Mouse (Mus musculus): ENCODE results near the gene Ceacam19. TPM values are rescaled to one million over a fixed set of nuclear protein-coding genes. Genes with fewer than 3 reads are reported as not detected.
A peak's percentile ranks its signal among the peaks of the same experiment; 100 is the strongest.
"Not testable (repeated sequence)": the region's sequence is repeated elsewhere in the genome, so short reads cannot be mapped to it uniquely, and the experiment has no call there.

Ceacam19 gene
- polyA plus RNA-seq, 1 experiment from 2014 or later: 0.04 TPM

DNA sequence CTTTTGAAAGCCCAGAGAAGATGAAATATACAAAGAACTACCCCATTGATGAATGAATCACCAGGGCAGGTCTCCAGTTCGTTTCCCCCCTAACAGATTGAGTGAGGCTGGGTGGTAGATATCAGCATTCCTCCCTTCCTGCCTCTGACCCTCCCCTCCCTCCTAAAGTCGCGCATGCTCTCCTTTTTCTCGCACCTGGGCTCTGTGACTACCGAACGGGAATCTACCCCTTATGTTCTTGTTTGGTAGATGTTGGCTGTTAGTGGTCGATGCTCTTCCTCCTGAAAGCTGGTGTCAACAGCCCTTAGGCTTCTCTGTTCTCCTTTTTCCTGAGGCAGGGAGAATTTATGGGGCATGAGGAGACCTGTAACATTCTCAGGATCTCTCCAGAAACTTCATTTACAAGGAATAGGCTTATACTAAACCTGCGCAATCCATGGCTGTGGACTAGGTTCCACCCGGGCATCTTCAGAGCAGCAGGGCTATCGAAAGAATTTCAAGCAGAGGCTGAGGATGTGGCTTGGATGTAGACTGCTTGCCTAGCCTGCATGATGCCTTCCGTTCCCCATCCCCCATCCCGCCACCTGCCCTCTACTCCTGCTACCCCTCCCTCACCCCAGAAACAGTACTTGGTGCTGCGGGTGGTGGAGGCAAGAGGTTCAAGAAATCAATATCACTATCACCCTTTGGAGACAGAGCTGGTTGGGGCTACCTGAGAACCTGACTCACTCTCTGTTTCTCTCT lies 44.5 kb upstream of the Ceacam19 start:
- Histone ChIP-seq H3K4me1 (ENCODE audit: insufficient read depth, low read depth, low read length) (peaks cover 18% of the 10 kb centered on the region; the same call in 1 of the 2 replicates), H3K27ac (ENCODE audit: low read length) (peak overlapping the region; percentile 23; the same call in 1 of the 2 replicates), H3K4me2 (replicated peaks; ENCODE audit: low read depth, low read length) (0 out of 2 replicates have a peak overlapping the region, but pooled peaks have one; percentile 14), H3K9me3 (ENCODE audit: low read length) (no peaks in the 10 kb centered on the region), H3K36me3 (ENCODE audit: insufficient read depth, low read length) (no peaks in the 10 kb centered on the region), H3K4me3 (ENCODE audit: low read depth, low read length) (no peak overlapping the region), H3K27me3 (replicated peaks; ENCODE audit: insufficient read depth, low read length) (no peaks in the 10 kb centered on the region), H3K9ac (replicated peaks; ENCODE audit: low read depth) (no peak overlapping the region)
- TF ChIP-seq CTCF (IDR thresholded peaks at IDR 0.05) (no peak), EP300 (IDR thresholded peaks at IDR 0.05) (no peak)
- 14% methylated on average over 13 of the region's 13 CpGs for WGBS
- no peak for ATAC-seq
- DNase-seq (ENCODE audit: low spot score): peak; percentile 18

DNA sequence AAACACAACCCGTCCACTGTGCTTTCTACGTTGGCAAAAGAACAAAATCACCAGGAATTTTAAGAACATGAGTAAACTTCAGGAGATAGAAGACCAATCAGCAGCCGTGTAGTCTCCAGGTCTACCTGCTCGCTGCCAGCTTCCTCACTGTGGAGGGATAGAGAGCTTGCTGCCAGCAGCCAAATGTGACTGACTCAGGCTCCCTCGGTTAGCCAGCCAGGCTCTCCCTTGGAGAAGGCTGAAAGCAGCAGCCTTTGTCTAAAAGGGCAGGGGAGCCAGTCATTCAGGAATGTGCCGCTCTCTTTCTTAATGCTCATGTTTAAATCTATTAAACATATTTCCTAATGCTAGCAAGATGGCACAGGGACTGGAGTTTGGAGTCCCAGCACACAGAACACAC lies 42.7 kb upstream of the Ceacam19 start:
- not testable (repeated sequence) for H3K4me3 ChIP-seq (ENCODE audit: low read depth, low read length); H3K36me3 ChIP-seq (ENCODE audit: insufficient read depth, low read length); H3K9me3 ChIP-seq (ENCODE audit: low read length); H3K4me2 ChIP-seq (replicated peaks; ENCODE audit: low read depth, low read length); H3K9ac ChIP-seq (replicated peaks; ENCODE audit: low read depth); H3K27me3 ChIP-seq (replicated peaks; ENCODE audit: insufficient read depth, low read length)
- peak overlapping the region; percentile 43; the same call in 1 of the 2 replicates for H3K27ac ChIP-seq (ENCODE audit: low read length)
- WGBS: 52% methylated on average over 6 of the region's 6 CpGs
- peaks cover 11% of the 10 kb centered on the region; the same call in 1 of the 2 replicates for H3K4me1 ChIP-seq (ENCODE audit: insufficient read depth, low read depth, low read length)
- ATAC-seq (peak; percentile 16), DNase-seq (ENCODE audit: low spot score) (peak; percentile 52)

DNA sequence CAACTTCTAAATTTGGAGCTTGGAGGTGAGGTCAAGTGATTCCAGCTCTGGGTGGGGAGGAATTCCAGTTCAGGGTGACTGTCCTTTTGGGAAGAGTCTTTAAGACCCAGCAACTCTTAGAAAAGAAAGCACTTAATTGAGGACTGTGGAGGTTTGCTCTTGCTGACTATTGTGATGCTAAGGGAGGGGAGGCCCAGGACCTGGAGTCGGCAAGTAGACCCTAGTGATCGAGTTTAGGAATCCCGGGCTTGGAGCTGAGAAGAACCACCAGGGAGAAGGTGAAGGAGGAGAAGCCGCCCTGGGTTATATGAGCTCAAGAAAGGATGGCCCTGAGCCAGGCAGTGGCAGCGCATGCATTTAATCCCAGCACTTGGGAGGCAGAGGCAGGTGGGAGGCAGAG lies 40.7 kb upstream of the Ceacam19 start:
- TF ChIP-seq EP300 (IDR thresholded peaks at IDR 0.05) (no peak), CTCF (IDR thresholded peaks at IDR 0.05) (no peak)
- H3K9me3 ChIP-seq (ENCODE audit: low read length): no peaks in the 10 kb centered on the region
- no peaks in the 10 kb centered on the region for H3K27me3 ChIP-seq (replicated peaks; ENCODE audit: insufficient read depth, low read length)
- no peak overlapping the region for H3K4me2 ChIP-seq (replicated peaks; ENCODE audit: low read depth, low read length)
- ATAC-seq (no peak), DNase-seq (ENCODE audit: low spot score) (no peak)
- no peaks in the 10 kb centered on the region for H3K36me3 ChIP-seq (ENCODE audit: insufficient read depth, low read length)
- H3K27ac ChIP-seq (ENCODE audit: low read length): no peak overlapping the region
- WGBS: 68% methylated on average over 5 of the region's 5 CpGs
- H3K4me3 ChIP-seq (ENCODE audit: low read depth, low read length): no peak overlapping the region
- H3K9ac ChIP-seq (replicated peaks; ENCODE audit: low read depth): no peak overlapping the region
- 0 out of 2 replicates have a peak, but pooled peaks cover 7% of the 10 kb centered on the region for H3K4me1 ChIP-seq (ENCODE audit: insufficient read depth, low read depth, low read length)

DNA sequence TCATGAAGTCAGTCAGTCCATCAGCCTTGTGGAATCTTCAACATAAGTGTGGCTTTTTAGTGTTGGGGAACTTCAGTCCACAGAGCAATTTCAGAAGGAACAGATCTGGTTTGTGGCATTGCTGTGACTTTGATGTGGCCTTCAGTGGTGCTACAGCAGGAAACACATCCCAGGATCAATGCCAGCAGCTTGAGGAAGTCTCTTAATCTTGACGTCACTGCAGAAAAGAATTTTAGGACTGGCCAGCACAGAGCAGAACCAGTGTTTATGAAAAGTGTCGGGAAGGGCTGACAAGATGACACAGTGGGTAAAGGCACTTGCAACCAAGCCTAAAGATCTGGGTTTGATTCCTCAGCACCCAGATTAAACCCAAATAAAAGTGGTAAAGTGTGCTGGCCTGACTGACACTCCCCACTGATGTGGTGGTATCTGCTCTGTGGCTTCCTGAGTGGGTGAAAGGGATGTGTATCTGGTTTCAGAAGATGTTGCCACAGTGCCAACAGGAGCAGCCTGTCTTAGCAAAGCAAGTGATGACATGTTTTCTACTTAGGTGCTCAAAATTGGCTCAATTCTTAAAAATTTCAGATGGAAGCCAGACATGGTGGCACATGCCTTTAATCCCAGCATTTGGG lies 39.2 kb upstream of the Ceacam19 start:
- peak; percentile 35; the same call in 1 of the 2 replicates for ATAC-seq
- Histone ChIP-seq H3K27me3 (replicated peaks; ENCODE audit: insufficient read depth, low read length) (no peaks in the 10 kb centered on the region), H3K36me3 (ENCODE audit: insufficient read depth, low read length) (no peaks in the 10 kb centered on the region), H3K4me1 (ENCODE audit: insufficient read depth, low read depth, low read length) (0 out of 2 replicates have a peak, but pooled peaks cover 1% of the 10 kb centered on the region), H3K4me3 (ENCODE audit: low read depth, low read length) (no peak overlapping the region), H3K9ac (replicated peaks; ENCODE audit: low read depth) (no peak overlapping the region), H3K4me2 (replicated peaks; ENCODE audit: low read depth, low read length) (no peak overlapping the region), H3K9me3 (ENCODE audit: low read length) (no peaks in the 10 kb centered on the region), H3K27ac (ENCODE audit: low read length) (no peak overlapping the region)
- TF ChIP-seq EP300 (IDR thresholded peaks at IDR 0.05) (no peak), CTCF (IDR thresholded peaks at IDR 0.05) (no peak)
- DNase-seq (ENCODE audit: low spot score): peak; percentile 58
- WGBS: 20% methylated on average over 2 of the region's 2 CpGs

DNA sequence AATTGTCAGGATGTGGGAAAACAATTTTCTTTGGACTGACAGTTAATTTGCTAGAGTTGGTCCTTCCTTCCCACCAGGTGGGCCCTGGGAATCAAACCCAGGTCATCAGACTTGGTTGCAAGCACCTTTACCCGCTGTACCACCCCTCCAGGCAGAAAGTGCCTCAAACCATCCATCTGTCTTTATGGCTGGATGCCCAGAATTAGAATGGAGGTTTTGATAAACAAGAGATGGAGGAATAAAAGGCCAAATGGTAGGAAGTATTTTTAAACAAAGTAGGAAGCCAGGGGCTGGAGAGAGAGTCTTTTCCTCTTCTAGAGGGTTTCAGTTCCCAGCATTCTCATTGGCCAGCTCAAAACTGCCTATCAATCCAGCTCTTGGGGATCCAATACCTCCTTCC lies 37.6 kb upstream of the Ceacam19 start:
- Histone ChIP-seq H3K36me3 (ENCODE audit: insufficient read depth, low read length) (no peaks in the 10 kb centered on the region), H3K4me3 (ENCODE audit: low read depth, low read length) (no peak overlapping the region), H3K4me2 (replicated peaks; ENCODE audit: low read depth, low read length) (no peak overlapping the region), H3K9me3 (ENCODE audit: low read length) (no peaks in the 10 kb centered on the region), H3K9ac (replicated peaks; ENCODE audit: low read depth) (no peak overlapping the region), H3K27ac (ENCODE audit: low read length) (no peak overlapping the region), H3K4me1 (ENCODE audit: insufficient read depth, low read depth, low read length) (no peaks in the 10 kb centered on the region), H3K27me3 (replicated peaks; ENCODE audit: insufficient read depth, low read length) (no peaks in the 10 kb centered on the region)
- WGBS: 75% methylated on average over 1 of the region's 1 CpGs
- DNase-seq (ENCODE audit: low spot score) (no peak), ATAC-seq (no peak)
- TF ChIP-seq CTCF (IDR thresholded peaks at IDR 0.05): no peak
- TF ChIP-seq EP300 (IDR thresholded peaks at IDR 0.05): no peak

- TF ChIP-seq CTCF (IDR thresholded peaks at IDR 0.05) (no peak), EP300 (IDR thresholded peaks at IDR 0.05) (no peak)
- H3K9me3 ChIP-seq (ENCODE audit: low read length): no peaks in the 10 kb centered on the region
- H3K36me3 ChIP-seq (ENCODE audit: insufficient read depth, low read length): no peaks in the 10 kb centered on the region
- H3K27ac ChIP-seq (ENCODE audit: low read length): no peak overlapping the region
- no peaks in the 10 kb centered on the region for H3K4me1 ChIP-seq (ENCODE audit: insufficient read depth, low read depth, low read length)
- DNase-seq (ENCODE audit: low spot score) (peak; percentile 80), ATAC-seq (peak; percentile 27; the same call in 1 of the 2 replicates)
- no peaks in the 10 kb centered on the region for H3K27me3 ChIP-seq (replicated peaks; ENCODE audit: insufficient read depth, low read length)
- H3K4me2 ChIP-seq (replicated peaks; ENCODE audit: low read depth, low read length): no peak overlapping the region
- H3K9ac ChIP-seq (replicated peaks; ENCODE audit: low read depth): no peak overlapping the region
- no peak overlapping the region for H3K4me3 ChIP-seq (ENCODE audit: low read depth, low read length)
- WGBS: 8% methylated on average over 11 of the region's 15 CpGs
Measured at GRCm38 (mm10) chr7:19923797-19924196, 36.0 kb upstream of the Ceacam19 start.
